Mouse (Mus musculus): ENCODE data around the gene Pde1c. TPM values are rescaled to one million over a fixed set of nuclear protein-coding genes. Genes with fewer than 3 reads are reported as not detected.
A peak's percentile ranks its signal among the peaks of the same experiment; 100 is the strongest.

Gene Pde1c
- total and polyA plus RNA-seq, 2 experiments = 0.37 TPM; not detected in 1

DNA sequence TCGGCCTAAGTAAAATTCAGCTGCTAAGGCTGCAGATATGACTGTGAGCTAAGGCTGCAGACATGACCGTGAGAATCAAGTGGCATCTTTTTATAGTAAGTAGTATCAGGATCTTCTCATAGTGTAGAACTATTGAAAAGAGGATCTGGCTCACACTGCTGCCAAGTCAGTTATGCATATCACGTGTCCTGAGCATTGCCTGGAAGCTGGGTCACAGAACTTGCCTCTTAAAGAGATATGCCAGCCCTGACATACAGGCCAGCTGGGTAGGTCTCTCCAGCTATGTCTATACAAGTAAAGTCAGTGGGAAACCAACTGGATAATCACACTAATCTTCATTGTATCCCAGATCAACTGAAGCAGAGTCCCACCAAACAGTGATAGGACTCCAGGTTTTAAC, 83.8 kb downstream of the Pde1c start:
- TF ChIP-seq CTCF (IDR thresholded peaks at IDR 0.05; ENCODE audit: low read depth, low read length) (no peak), POLR2A (IDR thresholded peaks at IDR 0.05; ENCODE audit: extremely low read depth, insufficient read depth, low read length) (no peak)
- Histone ChIP-seq H3K27ac (replicated peaks; ENCODE audit: insufficient read depth, low read depth, low read length) (no peak overlapping the region), H3K36me3 (ENCODE audit: control insufficient read depth, insufficient read depth, low read length) (no peaks in the 10 kb centered on the region), H3K4me1 (ENCODE audit: control insufficient read depth, insufficient read depth, low read length) (peaks cover 5% of the 10 kb centered on the region), H3K4me3 (ENCODE audit: insufficient read depth, low read depth, low read length) (no peak overlapping the region), H3K9ac (ENCODE audit: low read depth, low read length) (no peak overlapping the region), H3K79me2 (ENCODE audit: control insufficient read depth, insufficient read depth, low read length) (no peaks in the 10 kb centered on the region), H3K27me3 (ENCODE audit: control insufficient read depth, insufficient read depth, low read length) (no peaks in the 10 kb centered on the region; the same call in 1 of the 2 replicates)
- DNase-seq (ENCODE audit: extremely low read depth, low read depth, low spot score) = peak; percentile 71
- 37% methylated on average over 3 of the region's 3 CpGs for WGBS

DNA sequence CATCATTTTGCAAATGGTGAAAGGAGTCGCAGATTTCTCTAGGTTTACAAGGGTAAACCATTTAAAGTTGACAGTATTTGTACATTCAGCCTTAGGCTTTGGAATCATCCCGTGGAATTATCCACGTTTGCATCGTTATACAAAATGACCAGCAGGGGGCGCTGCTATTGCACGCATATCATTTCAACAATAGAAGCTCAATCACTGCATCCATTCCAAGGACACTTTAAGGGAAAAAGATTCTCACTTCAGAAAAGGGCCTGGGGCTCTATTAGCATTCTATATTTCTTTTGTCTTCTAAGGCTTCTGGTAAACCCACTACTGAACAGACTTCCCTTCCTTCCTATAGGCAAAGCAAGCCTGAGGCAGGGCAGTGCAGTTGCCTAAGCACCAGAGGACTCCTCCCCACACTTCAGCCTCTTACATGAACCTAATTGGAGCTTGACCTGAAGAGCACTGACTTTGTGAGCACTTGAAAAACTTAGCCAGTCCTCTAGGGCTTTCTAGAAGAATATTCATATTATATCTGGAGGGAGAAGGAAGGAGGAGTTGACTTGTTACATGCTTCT, 87.9 kb downstream of the Pde1c start:
- WGBS = under 1% methylated on average over 6 of the region's 6 CpGs
- no peaks in the 10 kb centered on the region for H3K36me3 ChIP-seq (ENCODE audit: control insufficient read depth, insufficient read depth, low read length)
- DNase-seq (ENCODE audit: extremely low read depth, low read depth, low spot score) = peak; percentile 32

DNA sequence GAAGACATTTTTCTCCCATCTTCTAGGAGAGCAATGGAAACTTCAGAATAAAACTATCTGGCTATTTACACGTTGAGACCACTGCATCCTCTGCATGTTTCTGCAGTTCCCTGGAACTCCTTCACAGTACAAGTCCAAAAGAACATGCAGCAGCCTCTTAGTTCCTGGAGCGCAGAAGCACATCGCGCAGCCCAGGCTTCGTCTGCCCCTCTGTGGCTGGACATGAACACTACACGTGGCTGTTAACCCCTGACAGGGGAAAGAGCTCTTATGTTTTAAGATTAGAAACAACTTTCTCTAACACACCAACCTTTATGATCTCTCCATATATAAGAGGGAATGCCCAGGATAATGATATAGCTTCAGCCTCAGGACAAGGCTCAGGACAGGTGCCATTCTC, 92.3 kb downstream of the Pde1c start:
- 41% methylated on average over 6 of the region's 6 CpGs for WGBS
- DNase-seq (ENCODE audit: extremely low read depth, low read depth, low spot score) = no peak
- no peaks in the 10 kb centered on the region for H3K4me1 ChIP-seq (ENCODE audit: control insufficient read depth, insufficient read depth, low read length)
- H3K79me2 ChIP-seq (ENCODE audit: control insufficient read depth, insufficient read depth, low read length) = no peaks in the 10 kb centered on the region
- no peaks in the 10 kb centered on the region for H3K27me3 ChIP-seq (ENCODE audit: control insufficient read depth, insufficient read depth, low read length)
- H3K9ac ChIP-seq (ENCODE audit: low read depth, low read length) = no peak overlapping the region
- TF ChIP-seq CTCF (IDR thresholded peaks at IDR 0.05; ENCODE audit: low read depth, low read length) (peak; percentile 61), POLR2A (IDR thresholded peaks at IDR 0.05; ENCODE audit: extremely low read depth, insufficient read depth, low read length) (no peak)
- H3K4me3 ChIP-seq (ENCODE audit: insufficient read depth, low read depth, low read length) = no peak overlapping the region
- H3K27ac ChIP-seq (replicated peaks; ENCODE audit: insufficient read depth, low read depth, low read length) = no peak overlapping the region
- H3K36me3 ChIP-seq (ENCODE audit: control insufficient read depth, insufficient read depth, low read length) = no peaks in the 10 kb centered on the region

More for the DNA sequence above, 87.9 kb downstream of the Pde1c start:
- TF ChIP-seq POLR2A (IDR thresholded peaks at IDR 0.05; ENCODE audit: extremely low read depth, insufficient read depth, low read length) (no peak), CTCF (IDR thresholded peaks at IDR 0.05; ENCODE audit: low read depth, low read length) (0 out of 2 replicates have a peak, but pooled peaks have one; percentile 13)
- no peaks in the 10 kb centered on the region; the same call in 1 of the 2 replicates for H3K27me3 ChIP-seq (ENCODE audit: control insufficient read depth, insufficient read depth, low read length)
- peaks cover 5% of the 10 kb centered on the region for H3K4me1 ChIP-seq (ENCODE audit: control insufficient read depth, insufficient read depth, low read length)
- no peaks in the 10 kb centered on the region for H3K79me2 ChIP-seq (ENCODE audit: control insufficient read depth, insufficient read depth, low read length)
- no peak overlapping the region for H3K9ac ChIP-seq (ENCODE audit: low read depth, low read length)
- no peak overlapping the region for H3K27ac ChIP-seq (replicated peaks; ENCODE audit: insufficient read depth, low read depth, low read length)
- H3K4me3 ChIP-seq (ENCODE audit: insufficient read depth, low read depth, low read length) = no peak overlapping the region

DNA sequence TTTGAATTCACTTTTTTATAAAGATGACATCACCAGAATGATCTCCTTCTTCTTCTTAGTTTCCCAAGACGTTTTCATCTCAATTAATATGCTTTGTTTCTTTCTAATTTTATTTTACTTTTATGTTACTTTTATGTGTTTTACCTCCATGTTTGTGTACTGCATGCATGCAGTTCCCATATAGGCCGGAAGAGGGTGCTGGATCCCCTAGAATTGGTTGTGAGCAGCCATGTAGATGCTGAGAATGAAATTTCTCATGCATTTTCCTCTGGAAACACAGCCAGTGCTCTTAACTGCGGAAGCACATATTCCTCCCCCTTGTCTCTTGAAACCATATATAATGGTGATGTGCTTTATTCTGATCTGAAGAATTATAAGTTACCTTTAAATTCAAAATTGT, 110.8 kb downstream of the Pde1c start:
- TF ChIP-seq CTCF (IDR thresholded peaks at IDR 0.05; ENCODE audit: low read depth, low read length) = no peak
- no peak for TF ChIP-seq POLR2A (IDR thresholded peaks at IDR 0.05; ENCODE audit: extremely low read depth, insufficient read depth, low read length)
- no peaks in the 10 kb centered on the region for H3K27me3 ChIP-seq (ENCODE audit: control insufficient read depth, insufficient read depth, low read length)
- H3K4me3 ChIP-seq (ENCODE audit: insufficient read depth, low read depth, low read length) = no peak overlapping the region
- DNase-seq (ENCODE audit: extremely low read depth, low read depth, low spot score) = no peak
- H3K79me2 ChIP-seq (ENCODE audit: control insufficient read depth, insufficient read depth, low read length) = no peaks in the 10 kb centered on the region
- 50% methylated on average over 3 of the region's 3 CpGs for WGBS
- H3K4me1 ChIP-seq (ENCODE audit: control insufficient read depth, insufficient read depth, low read length) = no peaks in the 10 kb centered on the region
- no peaks in the 10 kb centered on the region for H3K36me3 ChIP-seq (ENCODE audit: control insufficient read depth, insufficient read depth, low read length)
- H3K27ac ChIP-seq (replicated peaks; ENCODE audit: insufficient read depth, low read depth, low read length) = no peak overlapping the region
- no peak overlapping the region for H3K9ac ChIP-seq (ENCODE audit: low read depth, low read length)

DNA sequence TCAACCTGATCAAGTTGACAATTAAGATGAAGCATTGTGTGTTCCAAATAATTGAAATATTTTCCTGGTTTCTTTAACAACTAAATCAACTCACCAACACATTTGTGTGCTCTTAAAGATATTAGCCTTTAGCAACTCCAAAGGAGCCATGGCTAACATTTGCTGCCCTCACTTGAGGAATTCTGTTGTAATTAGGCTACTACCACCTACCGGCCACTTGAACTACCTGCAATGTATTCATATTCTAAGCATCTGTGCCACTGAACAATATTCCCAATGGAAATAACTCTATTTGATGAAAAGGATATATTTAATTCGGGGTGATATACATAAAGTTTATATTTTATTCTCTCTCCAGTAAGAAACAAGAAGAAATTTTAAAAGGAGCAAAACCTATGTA, 121.0 kb downstream of the Pde1c start:
- Histone ChIP-seq H3K36me3 (ENCODE audit: control insufficient read depth, insufficient read depth, low read length) (no peaks in the 10 kb centered on the region), H3K79me2 (ENCODE audit: control insufficient read depth, insufficient read depth, low read length) (no peaks in the 10 kb centered on the region), H3K4me1 (ENCODE audit: control insufficient read depth, insufficient read depth, low read length) (no peaks in the 10 kb centered on the region), H3K27me3 (ENCODE audit: control insufficient read depth, insufficient read depth, low read length) (no peaks in the 10 kb centered on the region), H3K9ac (ENCODE audit: low read depth, low read length) (no peak overlapping the region), H3K27ac (replicated peaks; ENCODE audit: insufficient read depth, low read depth, low read length) (no peak overlapping the region), H3K4me3 (ENCODE audit: insufficient read depth, low read depth, low read length) (no peak overlapping the region)
- peak; percentile 6 for DNase-seq (ENCODE audit: extremely low read depth, low read depth, low spot score)
- WGBS = 21% methylated on average over 2 of the region's 2 CpGs
- TF ChIP-seq POLR2A (IDR thresholded peaks at IDR 0.05; ENCODE audit: extremely low read depth, insufficient read depth, low read length) = no peak
- TF ChIP-seq CTCF (IDR thresholded peaks at IDR 0.05; ENCODE audit: low read depth, low read length) = 0 out of 2 replicates have a peak, but pooled peaks have one; percentile 13

DNA sequence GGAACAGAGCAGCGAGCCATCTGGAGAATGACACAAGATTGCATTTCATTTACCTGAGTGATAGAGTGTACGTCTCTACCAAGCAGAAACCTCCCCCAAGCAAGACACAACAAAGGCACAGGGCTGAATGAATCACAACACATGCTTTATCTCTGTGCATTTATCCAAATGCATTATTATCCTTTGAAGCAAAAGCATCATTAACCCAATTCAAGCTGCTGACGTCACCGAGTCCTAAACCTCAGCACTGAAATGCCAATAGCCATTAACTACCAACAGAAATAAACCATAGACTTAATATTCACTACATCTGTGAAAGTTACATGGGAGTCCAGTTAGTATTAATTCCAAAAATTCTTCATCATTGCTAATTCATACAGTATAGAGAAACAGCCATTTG, 127.4 kb downstream of the Pde1c start:
- Histone ChIP-seq H3K36me3 (ENCODE audit: control insufficient read depth, insufficient read depth, low read length) (no peaks in the 10 kb centered on the region), H3K4me1 (ENCODE audit: control insufficient read depth, insufficient read depth, low read length) (no peaks in the 10 kb centered on the region), H3K27me3 (ENCODE audit: control insufficient read depth, insufficient read depth, low read length) (no peaks in the 10 kb centered on the region), H3K27ac (replicated peaks; ENCODE audit: insufficient read depth, low read depth, low read length) (no peak overlapping the region), H3K79me2 (ENCODE audit: control insufficient read depth, insufficient read depth, low read length) (no peaks in the 10 kb centered on the region), H3K9ac (ENCODE audit: low read depth, low read length) (no peak overlapping the region), H3K4me3 (ENCODE audit: insufficient read depth, low read depth, low read length) (no peak overlapping the region)
- no peak for DNase-seq (ENCODE audit: extremely low read depth, low read depth, low spot score)
- no peak for TF ChIP-seq CTCF (IDR thresholded peaks at IDR 0.05; ENCODE audit: low read depth, low read length)
- WGBS = 91% methylated on average over 4 of the region's 4 CpGs
